Mouse (Mus musculus): ENCODE data around the gene Pigv. TPM values are rescaled to one million over a fixed set of nuclear protein-coding genes. Genes with fewer than 3 reads are reported as not detected.

Pigv gene
- polyA plus RNA-seq, 1 experiment from 2014 or later = 20.2 TPM

DNA sequence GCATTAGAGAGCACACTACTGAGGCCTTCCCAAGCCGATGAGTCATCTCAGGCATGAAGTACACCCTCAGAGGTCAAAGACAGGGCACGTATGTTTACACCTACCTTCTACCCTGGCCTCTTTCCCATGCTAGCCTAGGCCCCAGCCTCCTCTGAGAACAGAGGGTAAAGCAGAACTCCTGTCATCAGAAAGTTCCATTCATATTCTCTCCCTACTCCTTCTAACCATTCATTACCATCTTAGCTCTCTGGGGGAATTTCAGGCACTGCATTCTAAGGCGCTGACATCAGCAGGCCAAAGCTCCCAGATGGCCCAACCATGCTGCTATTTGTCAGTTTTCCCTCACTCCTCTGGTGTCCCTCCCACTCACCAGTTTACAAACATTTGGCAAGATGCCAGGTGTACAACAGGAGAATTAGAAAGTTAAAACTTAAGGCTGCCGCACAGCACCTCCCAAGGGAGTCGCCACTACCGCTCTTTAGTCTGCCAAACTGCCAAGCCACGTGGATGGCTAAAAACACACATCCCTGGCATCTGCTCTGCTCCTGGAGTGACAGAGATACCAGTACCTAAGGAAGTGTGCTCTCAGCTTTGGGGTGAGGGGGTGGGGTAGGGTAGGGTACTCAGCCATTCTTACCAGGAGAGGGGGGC is 16.1 kb upstream of the Pigv start:
- Histone ChIP-seq H3K36me3 (peaks cover 92% of the 10 kb centered on the region), H3K4me1 (peaks cover 28% of the 10 kb centered on the region), H3K9ac (no peak overlapping the region), H3K27ac (no peak overlapping the region), H3K9me3 (no peaks in the 10 kb centered on the region), H3K27me3 (no peaks in the 10 kb centered on the region), H3K4me2 (no peak overlapping the region), H3K4me3 (no peak overlapping the region)
- WGBS = 42% methylated on average over 7 of the region's 7 CpGs
- no peak for ATAC-seq (ENCODE audit: borderline replicate concordance, extremely low read depth, low FRiP score, low TSS enrichment)

DNA sequence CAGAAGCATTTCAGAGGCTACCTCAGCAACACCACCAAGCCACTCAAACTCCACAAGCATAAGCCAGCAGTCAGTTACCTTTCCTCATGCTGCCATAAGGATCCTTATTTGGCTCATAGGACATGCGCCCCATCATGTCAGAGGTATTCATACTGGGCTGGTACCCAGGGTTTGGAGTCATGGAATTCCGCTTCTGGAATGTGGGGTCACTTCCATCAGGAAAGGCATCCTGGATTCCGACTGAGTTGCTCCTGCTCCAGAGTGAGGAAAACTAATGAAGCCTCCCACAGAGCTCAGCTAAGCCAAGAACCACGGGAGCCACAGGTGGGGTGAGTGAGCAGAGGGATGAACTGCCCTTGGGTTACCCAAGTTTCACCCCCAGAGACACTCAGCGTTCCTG is 14.7 kb upstream of the Pigv start:
- WGBS = 78% methylated on average over 5 of the region's 5 CpGs
- Histone ChIP-seq H3K4me2 (no peak overlapping the region), H3K27ac (no peak overlapping the region), H3K4me1 (peaks cover 28% of the 10 kb centered on the region), H3K9me3 (no peaks in the 10 kb centered on the region), H3K4me3 (no peak overlapping the region), H3K36me3 (peaks cover 92% of the 10 kb centered on the region), H3K27me3 (no peaks in the 10 kb centered on the region), H3K9ac (no peak overlapping the region)
- ATAC-seq (ENCODE audit: borderline replicate concordance, extremely low read depth, low FRiP score, low TSS enrichment) = no peak

DNA sequence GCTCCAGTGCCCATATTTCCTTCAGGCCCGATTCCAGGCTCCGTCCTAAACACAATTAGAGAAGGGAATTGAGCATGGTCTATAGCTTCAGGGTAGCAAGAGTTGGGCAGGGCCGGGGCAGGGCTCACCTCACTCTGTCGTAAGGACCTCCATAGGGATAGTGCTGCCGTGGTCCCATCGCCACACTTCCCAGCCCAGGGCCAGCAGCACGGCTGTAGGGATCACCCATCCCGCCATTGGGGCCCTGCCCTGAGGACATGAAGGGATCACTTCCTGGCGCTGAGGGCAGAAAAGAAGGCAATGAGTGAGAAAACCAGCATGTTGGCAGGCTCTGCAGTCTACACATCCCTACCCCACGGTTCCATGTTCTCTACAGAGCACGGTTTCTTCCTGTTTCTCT is 14.1 kb upstream of the Pigv start:
- no peaks in the 10 kb centered on the region for H3K27me3 ChIP-seq
- peaks cover 92% of the 10 kb centered on the region for H3K36me3 ChIP-seq
- no peak for ATAC-seq (ENCODE audit: borderline replicate concordance, extremely low read depth, low FRiP score, low TSS enrichment)
- H3K27ac ChIP-seq = no peak overlapping the region
- no peak overlapping the region for H3K4me2 ChIP-seq
- WGBS = 87% methylated on average over 11 of the region's 11 CpGs
- no peak overlapping the region for H3K9ac ChIP-seq
- no peaks in the 10 kb centered on the region for H3K9me3 ChIP-seq
- peaks cover 28% of the 10 kb centered on the region for H3K4me1 ChIP-seq
- H3K4me3 ChIP-seq = no peak overlapping the region

DNA sequence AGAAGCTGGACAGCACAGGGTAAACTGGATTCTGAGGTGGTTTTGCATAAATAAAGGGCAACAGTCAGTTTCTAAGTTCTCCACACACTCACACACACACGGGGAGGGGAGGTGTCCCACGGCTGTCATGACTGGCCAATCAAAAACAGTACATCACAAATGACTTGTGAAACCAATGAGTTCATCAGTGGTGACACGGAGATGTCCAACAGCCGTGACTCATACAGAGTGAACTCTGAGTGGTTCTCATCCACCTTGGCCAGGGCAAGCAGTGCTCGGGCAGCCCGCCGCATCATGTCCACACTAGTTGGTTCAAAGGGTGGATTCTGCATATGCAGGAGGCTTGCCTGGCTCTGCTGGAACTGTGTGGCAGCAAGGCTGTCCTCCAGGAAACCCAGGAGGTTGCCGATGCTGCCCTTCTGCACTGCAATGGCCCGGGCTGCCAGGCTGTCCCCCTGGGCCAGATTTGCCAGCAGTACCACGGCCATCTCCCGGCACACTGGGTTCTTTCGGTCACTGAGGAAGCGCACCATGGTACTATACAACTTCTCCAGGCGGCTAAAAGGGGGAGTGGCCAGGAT is 7.8 kb upstream of the Pigv start:
- H3K27ac ChIP-seq = no peak overlapping the region
- no peaks in the 10 kb centered on the region for H3K9me3 ChIP-seq
- H3K4me1 ChIP-seq = peaks cover 20% of the 10 kb centered on the region
- peaks cover 69% of the 10 kb centered on the region for H3K36me3 ChIP-seq
- no peak overlapping the region for H3K9ac ChIP-seq
- WGBS = 83% methylated on average over 14 of the region's 14 CpGs
- H3K4me3 ChIP-seq = no peak overlapping the region
- H3K27me3 ChIP-seq = no peaks in the 10 kb centered on the region
- no peak overlapping the region for H3K4me2 ChIP-seq
- ATAC-seq (ENCODE audit: borderline replicate concordance, extremely low read depth, low FRiP score, low TSS enrichment) = no peak

- Histone ChIP-seq H3K4me1 (peaks cover 27% of the 10 kb centered on the region), H3K4me2 (no peak overlapping the region), H3K4me3 (no peak overlapping the region), H3K27ac (no peak overlapping the region), H3K36me3 (peaks cover 63% of the 10 kb centered on the region), H3K9ac (no peak overlapping the region), H3K27me3 (no peaks in the 10 kb centered on the region), H3K9me3 (no peaks in the 10 kb centered on the region)
- 71% methylated on average over 7 of the region's 7 CpGs for WGBS
- ATAC-seq (ENCODE audit: borderline replicate concordance, extremely low read depth, low FRiP score, low TSS enrichment) = no peak
Measured at GRCm38 (mm10) chr4:133679629-133680028, 7.2 kb upstream of the Pigv start.

DNA sequence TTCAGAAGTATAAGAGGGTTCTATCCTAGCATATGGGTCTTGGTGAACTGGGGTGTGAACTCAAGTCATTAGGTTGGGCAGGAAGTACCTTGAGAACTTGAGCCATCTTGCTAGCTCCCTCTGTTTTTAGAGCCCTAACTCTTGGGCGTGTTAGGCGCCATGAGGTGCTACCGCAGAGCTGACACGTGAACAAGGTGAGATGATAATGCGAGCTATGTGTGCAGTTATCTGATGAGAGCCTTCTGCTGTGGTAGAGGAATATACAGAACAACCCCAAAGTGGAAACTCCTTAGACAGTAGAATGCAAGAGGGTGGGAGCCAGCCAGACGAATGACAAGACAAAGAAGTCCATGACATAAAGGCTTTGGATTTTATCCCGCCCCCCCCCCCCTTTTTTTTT is 4.8 kb upstream of the Pigv start:
- Histone ChIP-seq H3K9ac (no peak overlapping the region), H3K27me3 (no peaks in the 10 kb centered on the region), H3K27ac (no peak overlapping the region), H3K4me3 (no peak overlapping the region), H3K4me1 (peaks cover 41% of the 10 kb centered on the region), H3K9me3 (no peaks in the 10 kb centered on the region), H3K36me3 (peaks cover 39% of the 10 kb centered on the region), H3K4me2 (no peak overlapping the region)
- no peak for ATAC-seq (ENCODE audit: borderline replicate concordance, extremely low read depth, low FRiP score, low TSS enrichment)
- WGBS = 67% methylated on average over 7 of the region's 7 CpGs

GRCm38 (mm10) chr4:133676189-133676588 is 3.7 kb upstream of the Pigv start:
- WGBS = 13% methylated on average over 3 of the region's 3 CpGs
- Histone ChIP-seq H3K4me3 (no peak overlapping the region), H3K27me3 (no peaks in the 10 kb centered on the region), H3K27ac (peak overlapping the region; percentile 84), H3K9me3 (no peaks in the 10 kb centered on the region), H3K4me1 (peaks cover 47% of the 10 kb centered on the region), H3K9ac (no peak overlapping the region), H3K4me2 (peak overlapping the region; percentile 37), H3K36me3 (peaks cover 28% of the 10 kb centered on the region)
- ATAC-seq (ENCODE audit: borderline replicate concordance, extremely low read depth, low FRiP score, low TSS enrichment) = no peak

DNA sequence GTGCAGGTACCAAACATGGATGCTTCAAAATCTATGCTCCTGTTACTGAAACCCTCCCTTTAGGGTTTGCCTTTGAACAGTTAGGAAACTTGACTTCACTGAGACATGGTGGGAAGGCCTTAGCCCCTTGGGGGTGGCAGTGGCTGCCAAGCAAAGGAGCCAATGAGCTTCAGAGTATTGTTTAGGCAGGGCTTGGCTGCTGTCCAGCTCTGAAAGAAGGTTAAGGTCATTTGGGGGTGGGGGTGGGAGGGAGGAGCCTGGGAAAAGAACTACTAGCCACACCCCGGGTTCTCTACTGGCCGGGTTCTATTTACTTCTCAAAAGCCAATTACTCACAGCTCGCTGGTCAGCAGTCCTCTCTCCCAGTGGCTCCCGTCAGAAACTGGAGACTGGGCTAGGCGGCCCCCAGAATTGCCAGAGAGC is 3.2 kb upstream of the Pigv start:
- 0% methylated on average over 5 of the region's 5 CpGs for WGBS
- ATAC-seq (ENCODE audit: borderline replicate concordance, extremely low read depth, low FRiP score, low TSS enrichment) = peak; percentile 50
- no peak overlapping the region for H3K4me3 ChIP-seq
- H3K4me2 ChIP-seq = peak overlapping the region; percentile 37
- H3K27me3 ChIP-seq = no peaks in the 10 kb centered on the region
- peak overlapping the region; percentile 100 for H3K27ac ChIP-seq
- peaks cover 22% of the 10 kb centered on the region for H3K36me3 ChIP-seq
- H3K9ac ChIP-seq = no peak overlapping the region
- no peaks in the 10 kb centered on the region for H3K9me3 ChIP-seq
- peaks cover 51% of the 10 kb centered on the region for H3K4me1 ChIP-seq

DNA sequence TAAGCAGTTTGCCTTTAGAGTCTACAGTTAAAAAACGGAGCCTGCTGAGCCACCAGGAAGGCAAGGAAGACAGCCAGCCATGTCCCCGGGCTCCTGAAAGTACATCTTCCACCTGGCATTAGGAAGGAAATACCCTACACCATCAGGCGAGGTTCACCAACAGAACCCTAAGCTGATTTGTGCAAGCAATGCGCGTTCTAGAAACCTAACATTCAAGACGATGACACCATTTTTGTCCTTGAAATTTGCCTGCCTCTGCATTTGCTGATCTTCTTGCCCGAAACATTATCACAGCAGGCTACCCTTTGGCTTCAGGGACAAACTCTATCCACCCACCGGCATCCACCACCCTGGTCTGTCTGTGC is 1.9 kb upstream of the Pigv start:
- no peaks in the 10 kb centered on the region for H3K27me3 ChIP-seq
- H3K36me3 ChIP-seq = peaks cover 9% of the 10 kb centered on the region
- peak overlapping the region; percentile 100 for H3K27ac ChIP-seq
- no peaks in the 10 kb centered on the region for H3K9me3 ChIP-seq
- WGBS = 45% methylated on average over 8 of the region's 8 CpGs
- peaks cover 64% of the 10 kb centered on the region for H3K4me1 ChIP-seq
- H3K9ac ChIP-seq = no peak overlapping the region
- H3K4me3 ChIP-seq = peak overlapping the region; percentile 11; the same call in 1 of the 2 replicates
- ATAC-seq (ENCODE audit: borderline replicate concordance, extremely low read depth, low FRiP score, low TSS enrichment) = no peak
- peak overlapping the region; percentile 73 for H3K4me2 ChIP-seq

GRCm38 (mm10) chr4:133673666-133674330 is 1.4 kb upstream of the Pigv start:
- H3K9me3 ChIP-seq = no peaks in the 10 kb centered on the region
- H3K27ac ChIP-seq = peak overlapping the region; percentile 100
- 17% methylated on average over 10 of the region's 10 CpGs for WGBS
- peak overlapping the region; percentile 73 for H3K4me2 ChIP-seq
- H3K9ac ChIP-seq = no peak overlapping the region
- H3K4me3 ChIP-seq = peak overlapping the region; percentile 63; the same call in 1 of the 2 replicates
- H3K36me3 ChIP-seq = peaks cover 7% of the 10 kb centered on the region
- H3K27me3 ChIP-seq = no peaks in the 10 kb centered on the region
- peaks cover 64% of the 10 kb centered on the region for H3K4me1 ChIP-seq
- no peak for ATAC-seq (ENCODE audit: borderline replicate concordance, extremely low read depth, low FRiP score, low TSS enrichment)

GRCm38 (mm10) chr4:133672845-133673647 is 599 bp upstream of the Pigv start:
- H3K9ac ChIP-seq = peak overlapping the region; percentile 91
- peak overlapping the region; percentile 73 for H3K4me2 ChIP-seq
- H3K36me3 ChIP-seq = no peaks in the 10 kb centered on the region
- H3K4me1 ChIP-seq = peaks cover 64% of the 10 kb centered on the region
- peak overlapping the region; percentile 63 for H3K4me3 ChIP-seq
- no peaks in the 10 kb centered on the region for H3K27me3 ChIP-seq
- H3K9me3 ChIP-seq = no peaks in the 10 kb centered on the region
- ATAC-seq (ENCODE audit: borderline replicate concordance, extremely low read depth, low FRiP score, low TSS enrichment) = 0 out of 2 replicates have a peak, but pooled peaks have one; percentile 0
- peak overlapping the region; percentile 100 for H3K27ac ChIP-seq
- WGBS = 1% methylated on average over 24 of the region's 24 CpGs
